ENCODE assay signal across 25 mouse cellular contexts in the genomic region with DNA sequence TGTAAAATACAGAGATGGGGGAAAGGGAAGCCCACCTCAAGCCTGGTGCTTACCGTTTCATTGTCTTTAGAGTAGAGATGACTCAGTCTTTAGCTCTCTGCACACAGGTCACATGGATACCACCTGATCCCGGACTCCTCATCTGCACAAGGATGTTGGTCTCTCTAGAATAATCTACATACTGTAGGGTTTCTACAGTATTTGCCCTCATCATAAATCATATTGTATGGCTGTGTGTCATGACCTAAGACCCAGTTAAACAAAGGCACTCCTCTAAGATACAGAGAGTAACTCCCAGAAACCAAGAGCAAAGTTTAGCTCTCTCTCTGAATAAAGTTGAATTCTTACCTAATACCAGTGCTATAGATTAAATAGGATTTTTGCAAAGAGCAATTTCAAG.
A peak's percentile ranks its signal among the peaks of the same experiment; 100 is the strongest.
DNase-seq lines count a peak whose midpoint lies in the region; ATAC-seq lines count a peak whose summit lies in the region.
"Had no signal": no experiment of that assay in that cellular context is flagged by ENCODE, and none has a peak within 500 bp of the region (broad histone marks: within the 10 kb centered on the region; RNA-seq: fewer than 3 reads in every experiment).

No protein-coding gene starts in this region.

- H3K9me3 ChIP-seq in intestine, embryonic 15.5 days = no peaks in the 10 kb centered on the region
- H3K9me3 ChIP-seq in stomach, embryonic 16.5 days (replicated peaks; ENCODE audit: control insufficient read depth, low read length) = no peaks in the 10 kb centered on the region
- H3K9me3 ChIP-seq: embryonic facial prominence, embryonic 10.5 days; embryonic facial prominence, embryonic 13.5 days; forebrain, embryonic 12.5 days; forebrain, embryonic 15.5 days; hindbrain, embryonic 10.5 days; hindbrain, embryonic 13.5 days had no signal

- WGBS in intestine, embryonic 15.5 days = 64% methylated on average over 2 of the region's 2 CpGs
- 35% methylated on average over 2 of the region's 2 CpGs for WGBS in large intestine, adult 2 months
- 69% methylated on average over 2 of the region's 2 CpGs for WGBS in stomach, embryonic 16.5 days

- H3K4me3 ChIP-seq in intestine, embryonic 15.5 days (replicated peaks) = no peak overlapping the region
- no peak overlapping the region for H3K4me3 ChIP-seq in stomach, embryonic 16.5 days (replicated peaks; ENCODE audit: low read length)
- H3K4me3 ChIP-seq: embryonic facial prominence, embryonic 10.5 days; embryonic facial prominence, embryonic 13.5 days; erythroblast, embryonic 14.5 days; forebrain, embryonic 12.5 days; forebrain, embryonic 15.5 days; hindbrain, embryonic 10.5 days; hindbrain, embryonic 13.5 days had no signal

- peak; percentile 1 for DNase-seq in 3T3-L1 (ENCODE audit: low read depth, low spot score)
- DNase-seq in large intestine, adult 2 months (ENCODE audit: low read depth, low spot score) = peak; percentile 44
- no peak for DNase-seq in kidney, adult 9 months
- DNase-seq in thymus, postnatal 10 days (ENCODE audit: low spot score in 2 of 2) = no peak
- no peak for DNase-seq in urinary bladder, adult 18-20 months (ENCODE audit: low spot score in 2 of 2)
- DNase-seq: adrenal gland, adult 2 months; adrenal gland, postnatal 14 days; cerebellum, adult 11 months; cerebellum, adult 8-10 months; cerebellum, postnatal 10 days; cerebellum, postnatal 36 days; embryo, embryonic 11 days; heart, adult 11 months had no signal

- no peak overlapping the region for H3K9ac ChIP-seq in intestine, embryonic 15.5 days
- no peak overlapping the region for H3K9ac ChIP-seq in stomach, embryonic 16.5 days (ENCODE audit: low read length)
- H3K9ac ChIP-seq: embryonic facial prominence, embryonic 13.5 days; forebrain, embryonic 12.5 days; forebrain, embryonic 15.5 days; hindbrain, embryonic 13.5 days had no signal

- H3K36me3 ChIP-seq in intestine, embryonic 15.5 days = no peaks in the 10 kb centered on the region
- no peaks in the 10 kb centered on the region for H3K36me3 ChIP-seq in stomach, embryonic 16.5 days (ENCODE audit: control insufficient read depth, insufficient read depth, low read length)
- H3K36me3 ChIP-seq: embryonic facial prominence, embryonic 10.5 days; forebrain, embryonic 12.5 days; forebrain, embryonic 15.5 days; hindbrain, embryonic 10.5 days; hindbrain, embryonic 13.5 days had no signal

- no peak overlapping the region for H3K27ac ChIP-seq in intestine, embryonic 15.5 days
- H3K27ac ChIP-seq in stomach, embryonic 16.5 days (ENCODE audit: low read length) = no peak overlapping the region
- H3K27ac ChIP-seq: embryonic facial prominence, embryonic 10.5 days; embryonic facial prominence, embryonic 13.5 days; forebrain, embryonic 12.5 days; forebrain, embryonic 15.5 days; hindbrain, embryonic 10.5 days; hindbrain, embryonic 13.5 days had no signal

- peak; percentile 92 for ATAC-seq in intestine, embryonic 15.5 days
- ATAC-seq in stomach, embryonic 16.5 days (ENCODE audit: insufficient read depth, low FRiP score) = peak; percentile 69; the same call in 1 of the 2 replicates
- ATAC-seq: CD4-positive, CD25-positive, alpha-beta regulatory T cell, adult 4 months; forebrain, embryonic 15.5 days; hindbrain, embryonic 16.5 days had no signal

- H3K4me2 ChIP-seq in intestine, embryonic 15.5 days (replicated peaks) = no peak overlapping the region
- H3K4me2 ChIP-seq in stomach, embryonic 16.5 days (ENCODE audit: low read depth, low read length) = no peak overlapping the region
- H3K4me2 ChIP-seq: embryonic facial prominence, embryonic 13.5 days; forebrain, embryonic 12.5 days; forebrain, embryonic 15.5 days; heart, embryonic 11.5 days; hindbrain, embryonic 13.5 days had no signal

- H3K27me3 ChIP-seq in intestine, embryonic 15.5 days (replicated peaks) = no peaks in the 10 kb centered on the region
- no peaks in the 10 kb centered on the region for H3K27me3 ChIP-seq in stomach, embryonic 16.5 days (ENCODE audit: control insufficient read depth, insufficient read depth, low read length)
- H3K27me3 ChIP-seq: embryonic facial prominence, embryonic 13.5 days; forebrain, embryonic 12.5 days; forebrain, embryonic 15.5 days; hindbrain, embryonic 13.5 days had no signal

- no peaks in the 10 kb centered on the region for H3K4me1 ChIP-seq in intestine, embryonic 15.5 days (replicated peaks)
- no peaks in the 10 kb centered on the region for H3K4me1 ChIP-seq in stomach, embryonic 16.5 days (ENCODE audit: control insufficient read depth, insufficient read depth, low read length)
- H3K4me1 ChIP-seq: embryonic facial prominence, embryonic 10.5 days; embryonic facial prominence, embryonic 13.5 days; forebrain, embryonic 12.5 days; forebrain, embryonic 15.5 days; hindbrain, embryonic 10.5 days; hindbrain, embryonic 13.5 days had no signal

Comparison
In these comparisons a context has a peak if more than half of its experiments do, and no peak if none do; other contexts are left out.
1. DNase-seq: peak in 3T3-L1 (single experiment) and large intestine, adult 2 months (single experiment); none in kidney, adult 9 months (single experiment), thymus, postnatal 10 days (0 of 2) and urinary bladder, adult 18-20 months (0 of 2).